ENCODE assay signal across 26 mouse cellular contexts in the genomic region with DNA sequence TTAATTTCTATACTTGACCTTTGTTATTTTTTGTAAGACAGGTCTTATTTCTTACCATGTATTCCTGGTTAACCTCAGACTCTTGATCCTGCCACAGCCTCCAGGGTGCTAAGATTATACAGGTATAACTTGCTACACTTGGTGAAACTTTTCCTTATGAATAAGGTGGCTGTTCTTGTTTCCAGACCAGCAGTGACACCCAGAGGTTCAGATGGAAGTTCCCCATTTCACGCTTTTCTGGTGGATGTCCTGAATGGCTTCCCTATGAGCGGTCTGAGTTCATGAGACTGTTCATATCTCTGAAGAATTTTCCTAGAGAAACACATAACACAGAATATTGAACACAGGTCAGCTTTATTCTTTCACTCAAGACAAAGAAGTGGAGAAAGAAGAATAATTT.
DNase-seq lines count a peak whose midpoint lies in the region; ATAC-seq and TF ChIP-seq lines count a peak whose summit lies in the region.
"Had no signal": no experiment of that assay in that cellular context is flagged by ENCODE, and none has a peak within 500 bp of the region (broad histone marks: within the 10 kb centered on the region; RNA-seq: fewer than 3 reads in every experiment).

No protein-coding gene starts in this region.

- no peaks in the 10 kb centered on the region for H3K9me3 ChIP-seq in intestine, postnatal 0 days (ENCODE audit: control insufficient read depth)
- no peaks in the 10 kb centered on the region for H3K9me3 ChIP-seq in intestine, embryonic 15.5 days
- H3K9me3 ChIP-seq in lung, postnatal 0 days (ENCODE audit: low read length), result no peaks in the 10 kb centered on the region
- H3K9me3 ChIP-seq: embryonic facial prominence, embryonic 12.5 days; forebrain, embryonic 12.5 days; heart, embryonic 15.5 days; kidney, embryonic 15.5 days; neural tube, embryonic 12.5 days had no signal

- peak; percentile 31 for DNase-seq in 3T3-L1 (ENCODE audit: low read depth, low spot score)
- DNase-seq in 416B (ENCODE audit: low read depth), result peak; percentile 0
- DNase-seq in brain, adult 2 months (ENCODE audit: low read depth, low spot score), result peak; percentile 50
- DNase-seq in thymus, postnatal 25 days, result no peak
- DNase-seq in lung, postnatal 0 days (ENCODE audit: low spot score), result no peak
- DNase-seq: adrenal gland, postnatal 25 days; cerebellum, adult 9-11 months; gastrocnemius, postnatal 36 days; kidney, adult 11 months; lung, adult 18-20 months; lung, postnatal 14 days; midbrain, embryonic 14.5 days; right cerebral cortex, postnatal 25 days; spleen, adult 18-20 months; thymus, postnatal 36 days had no signal

- no peaks in the 10 kb centered on the region for H3K36me3 ChIP-seq in intestine, postnatal 0 days (ENCODE audit: control insufficient read depth, insufficient read depth)
- no peaks in the 10 kb centered on the region for H3K36me3 ChIP-seq in intestine, embryonic 15.5 days
- H3K36me3 ChIP-seq in lung, postnatal 0 days (ENCODE audit: insufficient read depth, low read length), result no peaks in the 10 kb centered on the region
- H3K36me3 ChIP-seq: embryonic facial prominence, embryonic 12.5 days; forebrain, embryonic 12.5 days; G1E; heart, embryonic 15.5 days; kidney, embryonic 15.5 days; neural tube, embryonic 12.5 days had no signal

- no peak overlapping the region for H3K4me3 ChIP-seq in intestine, postnatal 0 days (ENCODE audit: low read depth, low read length)
- H3K4me3 ChIP-seq in intestine, embryonic 15.5 days (replicated peaks), result no peak overlapping the region
- no peak overlapping the region for H3K4me3 ChIP-seq in lung, postnatal 0 days (ENCODE audit: low read depth, low read length)
- H3K4me3 ChIP-seq: embryonic facial prominence, embryonic 12.5 days; forebrain, embryonic 12.5 days; heart, embryonic 15.5 days; kidney, embryonic 15.5 days; neural tube, embryonic 12.5 days had no signal

- H3K27ac ChIP-seq in intestine, postnatal 0 days (ENCODE audit: low read depth, low read length), result no peak overlapping the region
- no peak overlapping the region for H3K27ac ChIP-seq in intestine, embryonic 15.5 days
- no peak overlapping the region for H3K27ac ChIP-seq in lung, postnatal 0 days (ENCODE audit: low read length)
- H3K27ac ChIP-seq: embryonic facial prominence, embryonic 12.5 days; forebrain, embryonic 12.5 days; heart, embryonic 15.5 days; kidney, embryonic 15.5 days; neural tube, embryonic 12.5 days had no signal

- 92% methylated on average over 2 of the region's 2 CpGs for WGBS in intestine, postnatal 0 days
- 70% methylated on average over 2 of the region's 2 CpGs for WGBS in intestine, embryonic 15.5 days
- 73% methylated on average over 2 of the region's 2 CpGs for WGBS in lung, postnatal 0 days

- H3K9ac ChIP-seq in intestine, postnatal 0 days (ENCODE audit: low read depth, low read length), result no peak overlapping the region
- H3K9ac ChIP-seq in intestine, embryonic 15.5 days, result no peak overlapping the region
- no peak overlapping the region for H3K9ac ChIP-seq in lung, postnatal 0 days (replicated peaks; ENCODE audit: low read depth)
- H3K9ac ChIP-seq: embryonic facial prominence, embryonic 12.5 days; forebrain, embryonic 12.5 days; heart, embryonic 15.5 days; kidney, embryonic 15.5 days; neural tube, embryonic 12.5 days had no signal

- H3K27me3 ChIP-seq in intestine, postnatal 0 days (replicated peaks; ENCODE audit: control insufficient read depth, insufficient read depth, low read length), result no peaks in the 10 kb centered on the region
- no peaks in the 10 kb centered on the region for H3K27me3 ChIP-seq in intestine, embryonic 15.5 days (replicated peaks)
- no peaks in the 10 kb centered on the region for H3K27me3 ChIP-seq in lung, postnatal 0 days (replicated peaks; ENCODE audit: insufficient read depth, low read length)
- H3K27me3 ChIP-seq: embryonic facial prominence, embryonic 12.5 days; forebrain, embryonic 12.5 days; heart, embryonic 15.5 days; kidney, embryonic 15.5 days; neural tube, embryonic 12.5 days had no signal

- no peaks in the 10 kb centered on the region for H3K4me1 ChIP-seq in intestine, postnatal 0 days (replicated peaks; ENCODE audit: control insufficient read depth, insufficient read depth, low read length)
- no peaks in the 10 kb centered on the region for H3K4me1 ChIP-seq in intestine, embryonic 15.5 days (replicated peaks)
- no peaks in the 10 kb centered on the region for H3K4me1 ChIP-seq in lung, postnatal 0 days (ENCODE audit: insufficient read depth, low read depth, low read length)
- H3K4me1 ChIP-seq: embryonic facial prominence, embryonic 12.5 days; forebrain, embryonic 12.5 days; heart, embryonic 15.5 days; kidney, embryonic 15.5 days; neural tube, embryonic 12.5 days had no signal

- no peak for TF ChIP-seq EP300 in lung, postnatal 0 days (IDR thresholded peaks at IDR 0.05)

- H3K4me2 ChIP-seq in intestine, postnatal 0 days (replicated peaks; ENCODE audit: low read depth), result no peak overlapping the region
- no peak overlapping the region for H3K4me2 ChIP-seq in intestine, embryonic 15.5 days (replicated peaks)
- H3K4me2 ChIP-seq in lung, postnatal 0 days (replicated peaks; ENCODE audit: low read depth, low read length), result no peak overlapping the region
- H3K4me2 ChIP-seq: embryonic facial prominence, embryonic 12.5 days; forebrain, embryonic 12.5 days; heart, embryonic 15.5 days; kidney, embryonic 15.5 days; liver, embryonic 11.5 days; neural tube, embryonic 12.5 days had no signal

- TF ChIP-seq CTCF in intestine, postnatal 0 days (IDR thresholded peaks at IDR 0.05; ENCODE audit: low read depth), result peak; percentile 43
- TF ChIP-seq CTCF in lung, postnatal 0 days (IDR thresholded peaks at IDR 0.05), result no peak

- no peak for ATAC-seq in intestine, postnatal 0 days
- no peak for ATAC-seq in intestine, embryonic 15.5 days
- ATAC-seq in lung, postnatal 0 days, result no peak
- ATAC-seq: activated CD4-positive, CD25-positive, alpha-beta regulatory T cell, adult 4 months; hindbrain, embryonic 16.5 days had no signal

Comparison
In these comparisons a context has a peak if more than half of its experiments do, and no peak if none do; other contexts are left out.
1. DNase-seq: peak in 3T3-L1 (single experiment), 416B (single experiment) and brain, adult 2 months (single experiment); none in thymus, postnatal 25 days (single experiment) and lung, postnatal 0 days (single experiment).